Mouse (Mus musculus) hematopoietic multipotent progenitor cell, adult 10-12 weeks (in vitro differentiated cells): ENCODE data around the gene Pcbd1. TPM values are rescaled to one million over a fixed set of nuclear protein-coding genes. Genes with fewer than 3 reads are reported as not detected.

ENCODE experiments used
- polyA plus RNA-seq: library from polyadenylated mRNA; stranded (reverse); fragments of >175 nt; gene quantifications from 2 replicates; pipeline ENCODE4 v1.2.3, GENCODE M21; 2012; ENCODE audit warnings: low replicate concordance

Pcbd1 gene
- 0.31 and 0.58 TPM in 2 replicates for polyA plus RNA-seq

DNA sequence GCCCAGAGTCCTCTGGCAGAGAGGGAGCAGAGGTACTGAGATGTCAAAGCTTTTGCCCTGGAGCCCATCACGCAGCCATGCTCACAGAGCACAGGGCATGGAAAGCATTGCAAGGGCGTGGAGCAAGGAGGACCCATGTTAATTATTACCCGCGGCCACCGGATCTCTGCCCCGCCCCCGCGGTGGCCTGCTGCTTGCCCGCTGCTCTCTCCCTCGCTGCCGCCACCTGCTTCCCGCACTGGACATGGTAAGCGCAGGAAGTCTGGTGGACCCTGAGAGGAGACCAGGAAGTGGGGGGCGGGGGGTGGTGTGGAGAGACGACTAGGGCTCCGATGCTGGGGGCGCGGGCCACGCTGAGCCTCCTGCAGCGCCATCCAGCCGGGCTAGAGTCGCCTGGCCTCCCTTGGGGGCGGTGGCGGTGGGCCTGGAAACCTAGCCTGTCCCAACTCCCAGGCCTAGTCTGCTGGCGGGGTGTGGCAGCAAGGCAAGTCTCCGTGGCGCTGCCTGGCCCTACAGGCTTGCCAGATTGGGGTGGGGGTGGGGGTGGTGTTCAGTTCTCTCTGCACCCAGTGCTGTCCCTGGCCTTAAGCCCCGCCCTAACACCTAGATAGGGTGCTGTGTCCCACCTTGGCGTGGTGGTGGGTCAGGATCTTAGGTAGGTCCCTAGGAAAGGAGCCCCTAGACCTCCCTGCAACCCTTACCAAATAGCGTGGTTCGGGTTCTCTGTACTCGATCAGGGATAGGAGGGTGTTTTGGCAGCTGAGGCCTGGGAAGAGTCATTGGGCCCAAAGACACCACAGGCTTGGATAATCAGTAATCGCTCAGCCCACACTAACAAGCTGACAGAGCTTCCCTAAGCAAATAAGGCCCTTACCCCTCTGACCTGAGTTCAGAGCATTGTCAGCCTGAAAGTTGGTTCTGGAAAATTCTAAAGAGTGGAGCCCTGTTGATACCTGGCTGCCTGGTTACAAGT is at the start of gene Pcbd1:
Gene Pcbd1, plus strand, starts transcription at position 162 of the 973 bp plus-strand sequence.

Other genes starting within 250 kb of the Pcbd1 start
- gene Sgpl1, start 58.4 kb downstream of the Pcbd1 start, polyA plus RNA-seq = 21.2 and 31.6 TPM in 2 replicates
- gene Tbata, start 82.6 kb downstream of the Pcbd1 start, polyA plus RNA-seq = not detected in 2 replicates
- gene Adamts14, start 184.1 kb downstream of the Pcbd1 start, polyA plus RNA-seq = 11.6 and 35.9 TPM in 2 replicates
- 12.6 and 30.9 TPM in 2 replicates for gene Prf1, start 208.5 kb downstream of the Pcbd1 start, polyA plus RNA-seq